Mouse (Mus musculus): ENCODE measurements around the gene Plk3.

Gene Plk3

GRCm38 (mm10) chr4:117139217-117139612 is 5.5 kb upstream of the Plk3 start:
- in situ Hi-C loops (cut with MboI, MseI), result loop anchor here (25.0 kb wide), 1 partner anchor 1302 kb away; the partner anchor contains the start of genes Mknk1 and Mob3c

- in situ Hi-C loops (cut with MboI, MseI), result loop anchor here (25.0 kb wide), 1 partner anchor 1301 kb away; the partner anchor contains the start of genes Mknk1 and Mob3c
Measured at GRCm38 (mm10) chr4:117138295-117139216, 4.8 kb upstream of the Plk3 start.

GRCm38 (mm10) chr4:117136034-117136433 is 2.3 kb upstream of the Plk3 start:
- in situ Hi-C loops (cut with MboI, MseI), result loop anchor here (25.0 kb wide), 1 partner anchor 1299 kb away; the partner anchor contains the start of genes Mknk1 and Mob3c

- in situ Hi-C loops (cut with MboI, MseI), result loop anchor here (25.0 kb wide), 1 partner anchor 1297 kb away; the partner anchor contains the start of genes Mknk1 and Mob3c
Measured at GRCm38 (mm10) chr4:117134601-117134995, 835 bp upstream of the Plk3 start.

- in situ Hi-C loops (cut with MboI, MseI), result loop anchor here (25.0 kb wide), 1 partner anchor 1296 kb away; the partner anchor contains the start of genes Mknk1 and Mob3c
Measured at GRCm38 (mm10) chr4:117133366-117133796, 382 bp downstream of the Plk3 start.

GRCm38 (mm10) chr4:117132794-117133143 is 994 bp downstream of the Plk3 start:
- in situ Hi-C loops (cut with MboI, MseI), result loop anchor here (25.0 kb wide), 1 partner anchor 1295 kb away; the partner anchor contains the start of genes Mknk1 and Mob3c

- in situ Hi-C loops (cut with MboI, MseI), result loop anchor here (25.0 kb wide), 1 partner anchor 1295 kb away; the partner anchor contains the start of genes Mknk1 and Mob3c
Measured at GRCm38 (mm10) chr4:117131890-117132793, 1.6 kb downstream of the Plk3 start.

GRCm38 (mm10) chr4:117131198-117131597 is 2.6 kb downstream of the Plk3 start:
- in situ Hi-C loops (cut with MboI, MseI), result loop anchor here (25.0 kb wide), 1 partner anchor 1294 kb away; the partner anchor contains the start of genes Mknk1 and Mob3c

- in situ Hi-C loops (cut with MboI, MseI), result loop anchor here (25.0 kb wide), 1 partner anchor 1293 kb away; the partner anchor contains the start of genes Mknk1 and Mob3c
Measured at GRCm38 (mm10) chr4:117130790-117131189, 3.0 kb downstream of the Plk3 start.

- in situ Hi-C loops (cut with MboI, MseI), result loop anchor here (25.0 kb wide), 1 partner anchor 1291 kb away; the partner anchor contains the start of genes Mknk1 and Mob3c
Measured at GRCm38 (mm10) chr4:117127991-117128686, 5.6 kb downstream of the Plk3 start.

GRCm38 (mm10) chr4:117126675-117127290 is 7.0 kb downstream of the Plk3 start, which contains the start of gene Tctex1d4:
Tctex1d4 (plus strand) TSS chr4:117126794.
- in situ Hi-C loops (cut with MboI, MseI), result loop anchor here (25.0 kb wide), 1 partner anchor 1289 kb away; the partner anchor contains the start of genes Mknk1 and Mob3c

GRCm38 (mm10) chr4:117125910-117126674 is 7.7 kb downstream of the Plk3 start:
- in situ Hi-C loops (cut with MboI, MseI), result loop anchor here (25.0 kb wide), 1 partner anchor 1289 kb away; the partner anchor contains the start of genes Mknk1 and Mob3c

GRCm38 (mm10) chr4:117125348-117125909 is 8.3 kb downstream of the Plk3 start, which contains the start of gene Btbd19:
Btbd19 (minus strand) TSS chr4:117125725.
- in situ Hi-C loops (cut with MboI, MseI), result loop anchor here (25.0 kb wide), 1 partner anchor 1288 kb away; the partner anchor contains the start of genes Mknk1 and Mob3c

GRCm38 (mm10) chr4:117124518-117125347 is 9.0 kb downstream of the Plk3 start:
- in situ Hi-C loops (cut with MboI, MseI), result loop anchor here (25.0 kb wide), 1 partner anchor 1287 kb away; the partner anchor contains the start of genes Mknk1 and Mob3c

- in situ Hi-C loops (cut with MboI, MseI), result no loop called here
Measured at GRCm38 (mm10) chr4:117124218-117124517, 9.6 kb downstream of the Plk3 start.

- in situ Hi-C loops (cut with MboI, MseI), result no loop called here
Measured at GRCm38 (mm10) chr4:117123546-117124217, 10.1 kb downstream of the Plk3 start.

GRCm38 (mm10) chr4:117122209-117122608 is 11.6 kb downstream of the Plk3 start:
- in situ Hi-C loops (cut with MboI, MseI), result no loop called here
